Mouse (Mus musculus): Measurements from ENCODE around the gene Ube2r2. TPM values are rescaled to one million over a fixed set of nuclear protein-coding genes. Genes with fewer than 3 reads are reported as not detected.

Gene Ube2r2
- 85.7 and 87.5 TPM in 2 replicates for polyA plus RNA-seq (2014; fragmentation: Nextera tagmentation; extraction: Ambion mirVana)

DNA sequence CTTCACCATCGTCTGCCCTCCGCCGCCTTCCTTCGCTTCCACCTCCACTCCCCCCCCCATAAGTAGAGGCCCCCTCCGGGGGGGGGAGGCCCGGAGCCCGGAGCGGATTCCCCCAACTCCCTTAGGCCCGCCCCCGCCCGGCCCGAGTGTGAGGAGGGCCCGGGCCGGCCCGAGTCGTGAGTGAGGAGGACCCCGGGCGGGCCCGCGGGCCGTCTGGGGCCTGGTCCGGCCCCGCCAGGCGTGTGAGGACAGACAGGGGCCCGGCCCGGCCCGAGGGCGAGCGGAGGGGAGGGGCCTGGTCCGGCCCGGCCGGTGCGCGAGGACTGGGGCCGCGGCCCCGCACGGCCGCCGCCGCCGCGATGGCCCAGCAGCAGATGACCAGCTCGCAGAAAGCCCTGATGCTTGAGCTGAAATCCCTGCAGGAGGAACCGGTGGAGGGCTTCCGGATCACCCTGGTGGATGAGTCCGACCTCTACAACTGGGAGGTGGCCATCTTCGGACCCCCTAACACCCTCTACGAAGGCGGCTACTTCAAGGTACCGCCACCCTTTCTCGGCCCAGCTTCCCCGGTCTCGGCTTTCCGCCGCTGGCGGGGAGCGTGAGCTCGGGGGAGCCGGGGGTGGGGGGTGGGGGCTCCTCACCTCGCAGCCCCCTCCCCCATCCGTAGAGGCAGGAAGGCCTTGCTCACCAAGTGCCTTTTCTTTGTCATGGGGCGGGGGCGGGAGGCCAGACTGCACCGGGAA, at the start of gene Ube2r2:
TSS of gene Ube2r2 (plus strand) at position 33 of the 743 bp plus-strand sequence.
- Histone ChIP-seq H3K27me3 (ENCODE audit: control insufficient read depth, insufficient read depth, low read length) (no peaks in the 10 kb centered on the region), H3K9me3 (ENCODE audit: control insufficient read depth, low read depth, low read length) (no peaks in the 10 kb centered on the region), H3K9ac (replicated peaks; ENCODE audit: low read depth, low read length) (peak within 1 kb of the TSS; percentile 98), H3K4me2 (replicated peaks; ENCODE audit: low read depth, low read length) (peak within 1 kb of the TSS; percentile 74), H3K36me3 (ENCODE audit: control insufficient read depth, insufficient read depth, low read length) (peaks cover under 1% of the 10 kb centered on the region; the same call in 1 of the 2 replicates), H3K4me3 (ENCODE audit: low read depth, low read length) (peak within 1 kb of the TSS; percentile 96), H3K4me1 (ENCODE audit: control insufficient read depth, insufficient read depth, low read length) (peaks cover 6% of the 10 kb centered on the region; the same call in 1 of the 2 replicates), H3K27ac (ENCODE audit: low read length) (peak within 1 kb of the TSS; percentile 99)
- WGBS: under 1% methylated on average over 63 of the region's 65 CpGs
- peak; percentile 76 for ATAC-seq (ENCODE audit: insufficient number of reproducible peaks, insufficient read depth, low FRiP score, low read depth)

DNA sequence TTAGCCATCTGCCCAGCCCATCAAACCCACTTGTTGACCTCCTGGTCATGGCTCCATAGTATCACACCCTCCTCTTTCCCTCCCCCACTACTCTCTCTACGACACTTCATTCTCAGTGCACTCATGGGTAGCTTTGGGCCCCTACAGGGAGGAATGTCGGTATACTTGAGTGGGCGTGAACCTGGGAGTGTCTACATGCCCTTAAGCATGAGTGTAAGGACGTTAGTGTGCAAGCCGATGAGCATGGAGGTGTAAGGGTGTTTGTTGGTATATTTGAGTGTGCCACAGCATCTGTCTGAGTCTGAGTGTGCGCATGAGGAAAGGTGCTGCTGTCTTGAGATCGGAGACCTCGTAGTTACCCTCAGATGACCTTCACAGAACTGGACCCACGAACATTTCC, 48.6 kb upstream of the Ube2r2 start:
- WGBS: 77% methylated on average over 9 of the region's 9 CpGs
- H3K27me3 ChIP-seq (ENCODE audit: control insufficient read depth, insufficient read depth, low read length): no peaks in the 10 kb centered on the region
- no peak overlapping the region for H3K4me3 ChIP-seq (ENCODE audit: low read depth, low read length)
- no peak overlapping the region for H3K9ac ChIP-seq (replicated peaks; ENCODE audit: low read depth, low read length)
- no peak overlapping the region for H3K4me2 ChIP-seq (replicated peaks; ENCODE audit: low read depth, low read length)
- peak; percentile 57; the same call in 1 of the 2 replicates for ATAC-seq (ENCODE audit: insufficient number of reproducible peaks, insufficient read depth, low FRiP score, low read depth)
- H3K4me1 ChIP-seq (ENCODE audit: control insufficient read depth, insufficient read depth, low read length): no peaks in the 10 kb centered on the region
- H3K27ac ChIP-seq (ENCODE audit: low read length): no peak overlapping the region
- no peaks in the 10 kb centered on the region for H3K9me3 ChIP-seq (ENCODE audit: control insufficient read depth, low read depth, low read length)
- no peaks in the 10 kb centered on the region for H3K36me3 ChIP-seq (ENCODE audit: control insufficient read depth, insufficient read depth, low read length)

DNA sequence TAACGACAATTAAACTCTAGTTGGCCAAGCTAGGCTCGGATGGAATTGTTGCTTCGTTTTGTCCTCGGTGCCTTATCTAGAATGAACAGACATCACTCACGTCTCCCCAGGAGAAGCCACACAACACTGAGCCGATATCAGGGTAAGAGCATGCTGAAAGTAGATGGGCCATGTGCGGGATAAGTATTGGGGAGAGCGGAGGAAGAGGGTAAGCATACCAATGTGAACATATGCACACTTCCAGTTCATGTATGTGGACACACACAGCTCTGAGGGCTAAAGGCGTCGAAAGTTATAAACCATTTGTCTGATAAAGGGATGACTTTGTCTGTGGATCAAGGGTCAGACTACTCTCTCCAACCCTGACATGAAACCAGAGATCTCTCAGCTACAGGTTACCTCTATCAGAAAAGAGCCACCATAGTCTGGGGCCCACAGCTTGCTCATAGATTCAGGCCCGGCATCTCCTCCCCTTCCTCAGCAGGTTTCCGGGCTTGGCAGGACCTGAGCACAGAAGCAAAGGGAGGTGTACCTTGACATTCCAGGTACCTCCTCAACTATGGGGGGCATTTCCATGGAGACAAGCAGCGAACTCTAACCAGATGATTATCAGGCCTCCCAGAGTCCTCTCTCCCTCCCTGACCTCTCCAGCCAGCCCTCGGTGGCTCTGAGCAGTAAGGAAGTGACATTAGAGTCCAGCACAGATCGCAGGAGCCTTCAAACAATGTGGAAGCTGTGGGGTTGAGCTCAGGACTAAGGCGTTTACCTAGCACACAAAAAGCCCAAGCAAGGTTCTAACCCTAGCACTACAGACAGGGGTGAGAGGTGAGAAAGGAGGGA, 47.9 kb upstream of the Ube2r2 start:
- H3K36me3 ChIP-seq (ENCODE audit: control insufficient read depth, insufficient read depth, low read length): no peaks in the 10 kb centered on the region
- H3K27me3 ChIP-seq (ENCODE audit: control insufficient read depth, insufficient read depth, low read length): no peaks in the 10 kb centered on the region
- H3K9ac ChIP-seq (replicated peaks; ENCODE audit: low read depth, low read length): no peak overlapping the region
- no peak overlapping the region for H3K4me3 ChIP-seq (ENCODE audit: low read depth, low read length)
- no peaks in the 10 kb centered on the region for H3K4me1 ChIP-seq (ENCODE audit: control insufficient read depth, insufficient read depth, low read length)
- peak; percentile 64; the same call in 1 of the 2 replicates for ATAC-seq (ENCODE audit: insufficient number of reproducible peaks, insufficient read depth, low FRiP score, low read depth)
- H3K27ac ChIP-seq (ENCODE audit: low read length): no peak overlapping the region
- no peak overlapping the region for H3K4me2 ChIP-seq (replicated peaks; ENCODE audit: low read depth, low read length)
- H3K9me3 ChIP-seq (ENCODE audit: control insufficient read depth, low read depth, low read length): no peaks in the 10 kb centered on the region
- 80% methylated on average over 16 of the region's 16 CpGs for WGBS

DNA sequence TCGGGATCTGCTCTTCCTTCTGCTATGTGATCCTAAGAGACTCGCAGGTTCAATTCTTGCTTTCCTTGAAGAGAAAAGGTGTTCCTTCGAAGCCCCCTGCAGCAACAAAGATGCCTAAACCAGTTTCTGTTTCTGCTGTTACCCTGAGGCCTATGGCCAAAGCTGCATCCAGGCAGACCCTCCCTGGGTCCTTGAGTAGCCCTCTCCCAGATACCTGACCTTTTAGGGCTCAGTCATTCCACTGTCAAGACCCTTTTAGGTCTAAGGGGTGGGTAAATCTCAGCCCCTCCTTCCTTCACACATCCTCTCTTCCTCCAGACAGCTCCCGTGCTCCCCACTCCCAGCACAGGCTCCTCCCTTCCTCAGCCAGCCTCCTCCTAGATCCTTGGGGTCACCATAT, 46.4 kb upstream of the Ube2r2 start:
- no peak for ATAC-seq (ENCODE audit: insufficient number of reproducible peaks, insufficient read depth, low FRiP score, low read depth)
- H3K4me1 ChIP-seq (ENCODE audit: control insufficient read depth, insufficient read depth, low read length): no peaks in the 10 kb centered on the region
- no peaks in the 10 kb centered on the region for H3K27me3 ChIP-seq (ENCODE audit: control insufficient read depth, insufficient read depth, low read length)
- no peak overlapping the region for H3K4me3 ChIP-seq (ENCODE audit: low read depth, low read length)
- no peak overlapping the region for H3K4me2 ChIP-seq (replicated peaks; ENCODE audit: low read depth, low read length)
- WGBS: 77% methylated on average over 4 of the region's 4 CpGs
- no peaks in the 10 kb centered on the region for H3K9me3 ChIP-seq (ENCODE audit: control insufficient read depth, low read depth, low read length)
- H3K36me3 ChIP-seq (ENCODE audit: control insufficient read depth, insufficient read depth, low read length): no peaks in the 10 kb centered on the region
- no peak overlapping the region for H3K9ac ChIP-seq (replicated peaks; ENCODE audit: low read depth, low read length)
- no peak overlapping the region for H3K27ac ChIP-seq (ENCODE audit: low read length)

DNA sequence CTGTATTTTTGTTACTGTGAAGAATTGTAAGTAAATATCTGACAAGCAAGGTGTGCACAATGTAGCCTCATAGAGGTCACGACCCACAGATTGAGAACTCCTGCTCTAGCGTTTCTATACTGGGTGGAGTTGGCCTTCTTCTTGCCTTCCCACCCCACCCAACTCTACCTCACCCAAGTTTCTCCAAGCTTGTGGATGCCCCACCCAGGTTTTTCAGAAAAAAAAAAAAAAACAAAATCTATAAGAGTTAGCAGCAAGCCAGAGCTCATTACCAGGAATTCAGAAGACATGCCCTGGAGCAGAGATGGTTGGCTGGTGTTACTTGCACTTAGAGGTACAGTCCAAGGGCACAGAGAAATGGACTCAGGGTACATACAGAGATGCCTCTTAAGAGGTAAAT, 45.8 kb upstream of the Ube2r2 start:
- WGBS: 59% methylated on average over 2 of the region's 2 CpGs
- H3K9ac ChIP-seq (replicated peaks; ENCODE audit: low read depth, low read length): no peak overlapping the region
- H3K4me1 ChIP-seq (ENCODE audit: control insufficient read depth, insufficient read depth, low read length): 0 out of 2 replicates have a peak, but pooled peaks cover 3% of the 10 kb centered on the region
- no peak overlapping the region for H3K27ac ChIP-seq (ENCODE audit: low read length)
- no peak overlapping the region for H3K4me2 ChIP-seq (replicated peaks; ENCODE audit: low read depth, low read length)
- no peaks in the 10 kb centered on the region for H3K9me3 ChIP-seq (ENCODE audit: control insufficient read depth, low read depth, low read length)
- no peak overlapping the region for H3K4me3 ChIP-seq (ENCODE audit: low read depth, low read length)
- no peaks in the 10 kb centered on the region for H3K27me3 ChIP-seq (ENCODE audit: control insufficient read depth, insufficient read depth, low read length)
- no peaks in the 10 kb centered on the region for H3K36me3 ChIP-seq (ENCODE audit: control insufficient read depth, insufficient read depth, low read length)
- ATAC-seq (ENCODE audit: insufficient number of reproducible peaks, insufficient read depth, low FRiP score, low read depth): no peak

DNA sequence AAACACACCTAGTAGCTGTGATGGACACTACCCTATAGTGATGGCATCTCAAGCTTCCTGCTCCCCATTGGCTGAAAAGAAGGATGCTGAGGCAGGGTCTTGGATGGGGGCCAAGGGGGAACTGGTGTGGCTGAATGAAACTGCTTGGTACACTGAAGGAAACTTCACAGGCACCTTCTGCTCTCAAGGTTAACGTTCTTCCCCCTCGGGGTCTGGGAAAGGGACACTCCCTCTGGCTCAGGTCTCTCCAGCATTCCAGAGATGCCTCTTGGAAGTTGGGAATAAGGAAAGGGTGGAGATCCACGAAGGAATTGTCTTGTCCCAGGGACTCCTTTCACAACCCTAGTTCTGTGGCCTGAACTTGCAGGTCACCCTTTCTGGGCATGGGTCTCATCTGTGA, 44.2 kb upstream of the Ube2r2 start:
- H3K27me3 ChIP-seq (ENCODE audit: control insufficient read depth, insufficient read depth, low read length): no peaks in the 10 kb centered on the region
- 0 out of 2 replicates have a peak, but pooled peaks cover 3% of the 10 kb centered on the region for H3K4me1 ChIP-seq (ENCODE audit: control insufficient read depth, insufficient read depth, low read length)
- no peak overlapping the region for H3K9ac ChIP-seq (replicated peaks; ENCODE audit: low read depth, low read length)
- no peak overlapping the region for H3K4me2 ChIP-seq (replicated peaks; ENCODE audit: low read depth, low read length)
- no peaks in the 10 kb centered on the region for H3K9me3 ChIP-seq (ENCODE audit: control insufficient read depth, low read depth, low read length)
- no peaks in the 10 kb centered on the region for H3K36me3 ChIP-seq (ENCODE audit: control insufficient read depth, insufficient read depth, low read length)
- ATAC-seq (ENCODE audit: insufficient number of reproducible peaks, insufficient read depth, low FRiP score, low read depth): no peak
- no peak overlapping the region for H3K4me3 ChIP-seq (ENCODE audit: low read depth, low read length)
- WGBS: 37% methylated on average over 3 of the region's 3 CpGs
- H3K27ac ChIP-seq (ENCODE audit: low read length): no peak overlapping the region

DNA sequence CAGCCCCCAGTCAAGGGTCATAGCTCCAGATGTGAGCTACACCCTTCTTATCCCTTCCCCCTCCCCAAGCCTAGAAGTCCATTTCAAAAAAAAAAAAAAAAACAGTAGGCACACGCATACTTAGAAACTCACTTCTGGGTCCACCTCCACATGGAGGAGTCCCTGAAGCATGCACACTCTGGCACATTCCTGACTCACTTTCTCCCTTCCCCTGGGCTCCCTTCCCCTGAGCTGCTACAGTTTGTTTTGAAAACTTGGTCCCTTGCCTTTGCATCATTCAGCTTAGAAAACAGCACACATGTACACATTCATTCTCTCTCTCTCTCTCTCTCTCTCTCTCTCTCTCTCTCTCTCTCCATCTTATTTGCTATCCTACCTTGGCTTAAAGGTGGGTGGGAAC, 42.6 kb upstream of the Ube2r2 start:
- H3K9ac ChIP-seq (replicated peaks; ENCODE audit: low read depth, low read length): no peak overlapping the region
- no peak overlapping the region for H3K4me3 ChIP-seq (ENCODE audit: low read depth, low read length)
- H3K9me3 ChIP-seq (ENCODE audit: control insufficient read depth, low read depth, low read length): no peaks in the 10 kb centered on the region
- no peaks in the 10 kb centered on the region for H3K36me3 ChIP-seq (ENCODE audit: control insufficient read depth, insufficient read depth, low read length)
- H3K27ac ChIP-seq (ENCODE audit: low read length): no peak overlapping the region
- WGBS: 77% methylated on average over 1 of the region's 1 CpGs
- H3K4me1 ChIP-seq (ENCODE audit: control insufficient read depth, insufficient read depth, low read length): peaks cover 7% of the 10 kb centered on the region; the same call in 1 of the 2 replicates
- no peak overlapping the region for H3K4me2 ChIP-seq (replicated peaks; ENCODE audit: low read depth, low read length)
- no peak for ATAC-seq (ENCODE audit: insufficient number of reproducible peaks, insufficient read depth, low FRiP score, low read depth)
- no peaks in the 10 kb centered on the region; the same call in 1 of the 2 replicates for H3K27me3 ChIP-seq (ENCODE audit: control insufficient read depth, insufficient read depth, low read length)

DNA sequence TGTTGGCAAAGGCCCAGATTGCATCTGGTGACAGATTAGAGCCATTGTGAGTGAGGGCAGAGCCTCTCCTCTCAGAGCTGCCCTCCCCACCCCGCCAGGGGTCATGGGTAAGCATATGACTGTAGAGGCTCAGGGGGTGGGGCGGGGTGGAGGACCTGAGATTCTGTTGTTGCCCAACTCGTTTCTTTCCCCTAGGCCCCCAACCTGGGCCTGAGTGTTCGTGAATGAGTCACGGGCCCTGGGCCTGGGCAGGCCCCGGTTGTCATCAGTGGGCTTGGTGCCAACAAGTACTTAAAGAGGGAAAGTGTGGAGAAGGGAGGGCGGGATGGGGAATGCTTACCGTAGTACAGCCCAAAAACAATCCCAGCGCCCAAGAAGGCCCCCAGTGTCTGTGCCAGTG, 41.2 kb upstream of the Ube2r2 start:
- WGBS: 51% methylated on average over 9 of the region's 9 CpGs
- H3K36me3 ChIP-seq (ENCODE audit: control insufficient read depth, insufficient read depth, low read length): no peaks in the 10 kb centered on the region
- no peaks in the 10 kb centered on the region; the same call in 1 of the 2 replicates for H3K27me3 ChIP-seq (ENCODE audit: control insufficient read depth, insufficient read depth, low read length)
- H3K4me1 ChIP-seq (ENCODE audit: control insufficient read depth, insufficient read depth, low read length): peaks cover 13% of the 10 kb centered on the region; the same call in 1 of the 2 replicates
- H3K9me3 ChIP-seq (ENCODE audit: control insufficient read depth, low read depth, low read length): no peaks in the 10 kb centered on the region
- H3K4me3 ChIP-seq (ENCODE audit: low read depth, low read length): no peak overlapping the region
- H3K27ac ChIP-seq (ENCODE audit: low read length): no peak overlapping the region
- H3K9ac ChIP-seq (replicated peaks; ENCODE audit: low read depth, low read length): no peak overlapping the region
- ATAC-seq (ENCODE audit: insufficient number of reproducible peaks, insufficient read depth, low FRiP score, low read depth): peak; percentile 69
- no peak overlapping the region for H3K4me2 ChIP-seq (replicated peaks; ENCODE audit: low read depth, low read length)

Measured in stomach, embryonic 14.5 days (tissue).